Mouse (Mus musculus): Measurements from ENCODE around the gene Duoxa1. TPM values are rescaled to one million over a fixed set of nuclear protein-coding genes. Genes with fewer than 3 reads are reported as not detected.

The Duoxa1 gene
- not detected for polyA plus RNA-seq (2017; shearing (Covaris generic))

GRCm38 (mm10) chr2:122313536-122313935 is at the start of gene Duoxa1:
Gene Duoxa1 (minus strand): TSS chr2:122313730.

GRCm38 (mm10) chr2:122315372-122315771 is 1.8 kb upstream of the Duoxa1 start, which contains the start of gene Duox1:
Gene Duox1 (plus strand): TSS chr2:122315672.

DNA sequence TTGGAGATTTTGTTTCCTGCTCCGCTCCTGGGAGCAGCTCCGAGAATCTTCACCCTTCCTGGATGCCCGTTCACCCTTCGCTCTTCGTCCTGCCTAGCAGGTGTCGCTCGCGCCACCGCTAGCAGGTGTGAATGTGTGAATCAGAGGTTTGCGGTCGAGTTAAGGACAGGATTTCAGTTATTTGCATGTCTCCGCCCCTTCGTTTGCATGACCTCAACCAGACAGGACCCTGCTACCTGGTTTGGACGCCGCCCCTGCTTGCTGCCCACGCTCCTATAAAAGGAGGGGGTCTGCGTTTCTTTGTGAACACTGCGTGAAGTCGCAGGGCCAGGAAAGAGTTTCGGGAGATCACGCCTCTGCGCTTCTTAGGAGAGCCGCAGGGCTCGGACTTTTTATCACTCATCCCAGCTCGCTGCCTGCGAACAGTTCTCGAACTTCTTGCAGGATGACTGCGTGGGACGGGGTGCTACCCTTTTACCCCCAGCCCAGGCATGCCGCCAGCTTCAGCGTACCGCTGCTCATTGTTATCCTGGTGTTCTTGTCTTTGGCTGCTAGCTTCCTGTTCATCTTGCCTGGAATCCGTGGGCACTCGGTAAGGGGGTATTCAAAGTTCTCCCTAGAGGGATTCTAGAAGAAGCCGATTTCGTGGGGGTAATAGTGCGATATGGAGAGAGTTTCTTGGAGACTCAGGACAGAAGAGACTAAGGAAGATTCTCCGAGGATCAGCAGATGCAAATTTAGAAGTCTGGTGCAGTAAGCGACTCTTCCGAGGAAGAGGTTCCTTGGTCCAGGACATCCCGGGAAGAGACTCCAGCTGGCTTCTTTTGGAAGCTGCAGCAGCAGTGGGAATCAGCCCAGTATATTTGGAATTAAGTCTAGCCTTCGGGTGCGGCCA is 14.7 kb downstream of the Duoxa1 start, which contains the start of gene Duoxa2:
Gene Duoxa2 (plus strand): TSS at position 305 of the 895 bp plus-strand sequence.

GRCm38 (mm10) chr2:122298096-122298499 is 15.4 kb downstream of the Duoxa1 start, which contains the start of gene Duox2:
Gene Duox2 (minus strand): TSS chr2:122298449.

Other genes starting within 250 kb of the Duoxa1 start
- gene Spg11, start 195.3 kb downstream of the Duoxa1 start, polyA plus RNA-seq (2017; shearing (Covaris generic)) = 10 to 100 TPM in 1 of 2 experiments, 1 to 10 TPM in 1; 8.8 to 18.1 TPM
- gene B2m, start 166.0 kb downstream of the Duoxa1 start, polyA plus RNA-seq (2017; shearing (Covaris generic)) = over 10,000 TPM in 1 of 2 experiments, 1,000 to 10,000 TPM in 1; 7,428 to 10,506 TPM
- gene Trim69, start 153.0 kb downstream of the Duoxa1 start, polyA plus RNA-seq (2017; shearing (Covaris generic)) = under 1 TPM; 0.30 to 0.60 TPM
- 1 to 10 TPM in 1 of 2 experiments, under 1 TPM in 1; 0.63 to 6.6 TPM for gene Patl2, start 127.5 kb downstream of the Duoxa1 start, polyA plus RNA-seq (2017; shearing (Covaris generic))
- gene Terb2, start 127.5 kb downstream of the Duoxa1 start, polyA plus RNA-seq (2017; shearing (Covaris generic)) = under 1 TPM in 1 of 2 experiments, not detected in 1; 0.50 TPM
- gene Sord, start 79.0 kb downstream of the Duoxa1 start, polyA plus RNA-seq (2017; shearing (Covaris generic)) = 1 to 10 TPM; 5.6 to 9.4 TPM
- not detected for gene Duox2, start 15.3 kb downstream of the Duoxa1 start, polyA plus RNA-seq (2017; shearing (Covaris generic))
- gene Duoxa2, start 14.8 kb downstream of the Duoxa1 start, polyA plus RNA-seq (2017; shearing (Covaris generic)) = not detected
- gene Duox1, start 1.9 kb upstream of the Duoxa1 start, polyA plus RNA-seq (2017; shearing (Covaris generic)) = not detected
- 1 to 10 TPM; 4.6 to 6.4 TPM for gene Shf, start 55.4 kb upstream of the Duoxa1 start, polyA plus RNA-seq (2017; shearing (Covaris generic))
- 100 to 1,000 TPM; 103 to 155 TPM for gene Slc28a2, start 112.7 kb upstream of the Duoxa1 start, polyA plus RNA-seq (2017; shearing (Covaris generic))
- 10 to 100 TPM in 1 of 2 experiments, 1 to 10 TPM in 1; 1.8 to 18.0 TPM for gene Gm14085, start 171.2 kb upstream of the Duoxa1 start, polyA plus RNA-seq (2017; shearing (Covaris generic))

Data from activated CD4-positive, CD25-positive, alpha-beta regulatory T cell (primary cell).